Mouse (Mus musculus) layer of hippocampus, postnatal 25 days (tissue): Measurements from ENCODE around the gene Nckap5. TPM values are rescaled to one million over a fixed set of nuclear protein-coding genes. Genes with fewer than 3 reads are reported as not detected.

Source experiments
- DNase-seq, 2 experiments: peaks; one replicate each; pipeline ENCODE4 v3.0.0; 2022; ENCODE audit warnings: mixed read lengths in 2 of 2, low spot score in 1 of 2; ENCODE audit errors: extremely low spot score in 1 of 2
- total RNA-seq, 2 experiments: library from RNA; stranded (reverse); gene quantifications; 2 replicates each; pipeline ENCODE4 v1.2.3; 2021

The Nckap5 gene
- total RNA-seq, 2 experiments from 2014 or later, result 9.1 to 13.8 TPM

GRCm38 (mm10) chr1:126650806-126651205 is 179.8 kb downstream of the Nckap5 start:
- DNase-seq, result no peak

GRCm38 (mm10) chr1:126642751-126643150 is 187.8 kb downstream of the Nckap5 start:
- DNase-seq, result no peak

GRCm38 (mm10) chr1:126639463-126639862 is 191.1 kb downstream of the Nckap5 start:
- no peak for DNase-seq

DNA sequence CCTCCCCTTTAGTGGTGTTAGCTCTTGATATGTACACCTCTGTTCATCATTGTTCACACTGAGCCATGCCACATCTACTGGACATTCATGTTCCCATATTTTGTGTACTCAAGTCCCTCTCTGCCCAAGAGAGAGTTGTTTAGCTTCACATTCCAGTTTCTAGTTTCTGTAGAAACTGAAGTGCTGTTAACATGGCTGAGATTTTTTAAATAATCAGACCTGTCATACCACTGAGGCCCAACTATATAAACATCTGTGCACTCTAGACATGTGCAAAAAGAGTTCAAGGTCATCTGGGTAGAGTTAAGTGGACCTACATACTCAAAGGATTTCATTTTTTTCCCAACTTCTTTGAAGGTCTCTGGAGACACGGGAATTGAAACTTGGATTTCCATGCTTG is 193.1 kb downstream of the Nckap5 start:
- no peak for DNase-seq

DNA sequence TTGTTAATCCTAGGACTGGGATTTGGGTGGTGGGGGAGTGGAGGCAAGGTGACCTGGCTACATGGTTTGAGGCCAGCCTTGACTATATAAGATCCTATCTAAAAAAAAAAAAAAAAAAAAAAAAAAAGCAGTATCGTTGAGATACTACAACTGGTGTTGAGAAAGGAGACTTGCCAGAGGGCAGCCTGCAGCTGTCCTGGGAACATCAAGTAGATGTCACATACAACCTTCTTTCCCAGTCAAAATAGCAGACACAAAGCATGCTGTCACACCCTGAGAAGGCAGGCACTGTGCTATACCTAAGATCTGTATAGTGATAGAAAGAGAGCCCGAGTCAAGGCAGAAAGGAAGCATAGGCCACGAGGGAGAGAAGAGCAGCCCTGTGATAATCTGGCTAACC is 204.4 kb downstream of the Nckap5 start:
- DNase-seq, result no peak

DNA sequence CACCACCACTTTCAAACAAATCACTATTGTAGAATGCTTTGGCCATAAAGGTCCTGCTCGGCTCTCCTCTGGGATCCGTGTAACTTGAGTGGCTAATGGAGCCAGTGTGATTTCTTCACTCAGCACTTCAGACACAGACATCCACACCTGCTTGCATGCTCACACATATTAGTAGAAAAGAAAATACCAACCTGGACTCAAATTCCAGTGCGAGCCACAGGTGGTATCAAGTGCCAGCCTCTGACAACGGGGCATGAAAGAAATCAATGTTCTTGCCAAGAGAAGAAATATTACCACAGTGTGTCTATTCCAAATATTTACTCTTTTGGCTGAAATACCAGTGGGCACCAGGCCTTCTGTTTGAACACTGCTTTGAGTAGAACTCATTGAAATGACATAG is 208.6 kb downstream of the Nckap5 start:
- DNase-seq, result no peak

GRCm38 (mm10) chr1:126617464-126618041 is 213.0 kb downstream of the Nckap5 start:
- no peak for DNase-seq

DNA sequence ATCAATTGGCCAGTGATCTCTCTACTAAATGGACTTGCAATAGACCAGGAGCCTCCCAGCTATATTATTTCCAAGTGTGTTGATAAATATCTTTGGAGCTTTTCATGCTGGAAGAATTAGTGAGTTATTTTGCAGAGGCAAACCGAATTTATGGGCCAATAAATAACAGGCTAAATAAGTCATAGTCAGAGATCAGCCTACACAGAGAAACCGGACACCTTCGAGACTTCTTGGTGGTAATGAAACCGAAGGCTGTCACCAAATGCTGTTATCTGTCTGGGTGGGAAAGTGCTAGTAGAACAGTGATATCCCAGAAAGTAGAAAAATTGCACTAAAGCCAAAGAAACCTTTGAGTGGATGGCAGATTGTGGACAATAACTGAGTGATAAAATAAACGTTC is 213.6 kb downstream of the Nckap5 start:
- no peak for DNase-seq

GRCm38 (mm10) chr1:126612916-126613315 is 217.7 kb downstream of the Nckap5 start:
- DNase-seq, result no peak

GRCm38 (mm10) chr1:126608586-126608985 is 222.0 kb downstream of the Nckap5 start:
- no peak for DNase-seq

DNA sequence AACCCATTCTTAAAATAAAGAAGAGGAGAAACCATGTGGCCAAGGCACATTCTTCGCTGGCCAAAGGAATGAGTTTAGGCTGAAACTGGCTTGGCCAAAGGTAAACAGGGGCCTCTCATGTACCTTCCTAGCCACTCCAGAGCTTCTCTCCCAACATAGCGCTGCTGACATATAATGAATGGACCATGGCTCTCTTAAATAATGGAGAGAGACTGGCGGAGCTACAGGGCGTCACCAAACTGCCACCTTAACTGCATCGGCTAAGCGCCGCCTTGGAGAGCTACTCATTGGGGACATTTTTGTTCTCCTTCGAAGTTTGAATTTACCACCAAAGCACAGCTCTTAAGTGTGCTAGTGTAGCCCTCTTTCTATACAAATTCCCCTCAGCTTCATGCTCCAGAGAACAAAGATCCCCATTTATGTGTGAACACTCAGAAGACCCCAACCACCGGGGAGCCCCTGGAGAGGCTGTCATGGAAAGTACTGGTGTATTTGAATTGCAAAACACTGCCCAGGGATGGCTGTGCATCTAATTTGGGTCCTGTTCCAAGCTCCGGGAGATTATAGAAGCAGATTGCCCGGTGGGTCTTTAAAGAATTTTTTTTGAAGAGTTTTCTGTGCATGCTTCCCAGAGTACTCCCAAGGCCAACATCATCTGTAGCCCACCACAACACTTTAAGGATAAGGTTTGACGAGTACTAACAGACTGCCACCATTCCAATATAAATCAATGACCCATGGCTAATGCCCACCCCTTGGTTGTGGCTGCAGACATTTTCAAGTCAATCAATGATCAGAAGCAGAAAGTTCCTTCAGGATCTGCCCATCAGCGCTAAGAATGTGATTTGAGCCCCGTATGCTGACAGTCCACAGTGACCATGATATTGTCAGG is 224.2 kb downstream of the Nckap5 start:
- DNase-seq, result no peak

DNA sequence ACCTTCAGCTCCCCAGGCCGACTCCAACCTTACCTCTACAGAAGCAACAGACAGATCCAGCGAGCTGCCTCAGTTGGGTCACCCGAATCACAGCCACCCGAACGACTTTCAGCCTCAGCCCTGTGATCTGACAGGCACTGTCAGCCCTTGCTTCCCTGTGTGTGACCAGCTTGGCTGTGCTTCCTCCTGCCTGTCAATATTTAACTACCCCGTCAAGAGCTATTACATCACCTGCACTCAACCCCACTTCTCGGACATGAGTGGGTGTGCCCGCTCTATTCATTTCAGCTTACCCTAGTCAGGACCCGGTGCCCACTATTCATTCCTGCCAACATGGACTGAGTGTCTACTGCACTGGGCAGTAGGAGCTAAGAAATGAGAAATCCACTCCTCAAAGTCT is 226.0 kb downstream of the Nckap5 start:
- DNase-seq, result no peak

DNA sequence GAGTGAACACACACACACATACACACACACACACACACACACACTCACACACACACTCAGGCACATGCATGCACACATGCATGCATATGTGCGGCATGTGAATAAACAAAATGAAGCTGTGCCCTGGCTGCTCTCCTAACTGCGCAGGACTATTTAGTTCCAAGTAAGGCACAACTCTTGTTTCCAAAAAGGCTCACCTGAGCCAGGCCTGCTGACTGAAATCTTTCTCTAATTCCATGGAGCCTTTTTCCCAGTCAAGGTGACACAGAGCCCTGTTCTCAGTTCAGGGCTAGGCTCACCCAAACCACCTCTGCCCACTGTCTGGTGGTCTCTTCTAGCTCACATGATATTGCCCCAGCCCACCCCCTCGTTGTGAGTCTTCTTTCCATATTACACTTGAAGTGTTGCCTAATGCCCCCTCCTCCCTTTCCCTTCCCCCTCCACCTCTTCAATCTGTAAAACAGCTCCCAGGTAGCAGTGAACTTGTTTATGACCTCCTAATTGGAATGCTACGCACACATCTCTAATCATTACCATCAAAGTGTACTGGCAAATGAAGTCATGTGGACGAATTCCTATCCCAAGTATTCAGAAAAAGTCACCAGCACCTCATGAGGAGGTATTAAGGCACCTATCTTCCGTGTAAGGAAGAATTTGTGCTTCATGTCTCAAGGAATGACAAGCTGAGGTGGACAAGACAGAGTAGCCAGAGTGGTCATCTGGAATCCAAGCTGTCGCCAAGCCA is 226.7 kb downstream of the Nckap5 start:
- DNase-seq, result no peak

GRCm38 (mm10) chr1:126600596-126600995 is 230.0 kb downstream of the Nckap5 start:
- DNase-seq, result no peak

- DNase-seq, result no peak
These were observed 233.2 kb downstream of the Nckap5 start for GRCm38 (mm10) chr1:126597376-126597775.

GRCm38 (mm10) chr1:126594796-126595195 is 235.8 kb downstream of the Nckap5 start:
- no peak for DNase-seq

DNA sequence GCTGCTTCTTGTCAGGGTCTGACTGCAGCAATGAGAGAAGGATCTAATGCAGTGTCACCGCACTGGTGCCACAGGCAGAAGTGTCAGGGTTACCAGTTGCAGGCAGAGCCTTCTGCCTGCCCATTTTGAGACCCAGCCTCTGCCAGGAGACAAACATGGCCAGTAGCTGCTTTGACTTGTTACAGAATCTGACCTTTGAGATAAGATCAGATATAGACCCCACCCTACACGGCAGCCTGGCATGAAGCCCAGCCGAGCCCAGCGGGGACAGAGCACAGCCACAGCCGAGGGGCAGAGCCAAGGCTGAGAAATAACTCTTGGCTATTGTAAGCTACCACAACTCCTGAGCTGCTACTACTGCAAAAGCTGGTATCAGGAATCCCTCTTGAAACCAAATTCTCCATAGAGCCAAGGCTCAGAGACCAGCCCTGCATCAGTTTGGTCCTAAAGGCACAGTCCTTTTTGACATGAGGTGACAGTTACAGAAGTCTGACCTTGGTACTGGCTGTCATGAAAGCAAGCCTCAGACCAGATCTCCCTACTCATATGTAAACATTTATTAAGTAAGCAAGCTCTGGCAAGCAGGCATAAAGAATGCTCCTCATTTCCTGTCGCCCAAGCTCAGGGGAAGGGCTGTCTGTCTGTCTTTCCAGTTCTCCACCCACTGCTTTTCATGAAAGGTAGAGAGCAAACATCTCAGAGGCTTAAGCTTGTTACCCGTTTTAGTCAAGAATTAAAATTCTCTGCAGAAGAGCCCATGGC is 237.4 kb downstream of the Nckap5 start:
- no peak for DNase-seq

DNA sequence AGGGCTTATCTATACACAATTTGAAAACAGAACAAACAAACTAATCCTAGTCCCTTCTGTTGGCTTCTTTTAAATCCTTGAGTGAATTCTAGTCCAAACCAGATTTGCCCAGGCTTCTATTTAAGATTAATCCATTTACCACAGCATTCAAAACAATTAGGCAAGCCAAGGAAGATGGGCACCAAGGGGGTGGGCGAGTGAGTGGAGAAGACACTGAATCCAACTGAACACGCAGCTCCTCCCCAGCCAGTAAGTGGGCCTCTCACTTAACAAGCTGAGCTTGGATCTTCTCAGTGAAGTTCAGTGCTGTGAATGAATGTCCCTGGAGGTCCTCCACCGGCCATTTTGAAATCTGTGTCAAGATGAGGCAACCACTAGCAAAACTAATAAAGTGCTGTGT is 239.7 kb downstream of the Nckap5 start:
- DNase-seq, result no peak

DNA sequence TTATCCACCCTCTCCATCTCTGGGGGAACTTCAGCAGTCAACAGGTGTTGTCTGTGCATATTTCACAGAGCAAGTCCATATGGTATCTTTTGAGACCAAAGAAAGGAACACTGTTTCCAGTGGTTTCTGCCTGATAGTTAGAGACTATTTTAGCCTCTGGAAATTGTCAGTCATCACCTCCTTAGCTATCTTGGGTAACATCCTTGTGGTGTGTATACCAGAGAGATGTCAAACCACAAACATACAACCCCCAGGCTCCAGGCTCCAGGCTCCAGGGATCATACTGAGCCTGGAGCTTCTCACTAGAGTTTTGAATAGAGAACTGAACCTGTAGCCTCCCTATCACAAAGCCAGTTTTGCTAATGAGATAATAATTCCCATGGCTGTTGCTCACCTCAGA is 252.4 kb downstream of the Nckap5 start:
- DNase-seq, result no peak

- DNase-seq, result no peak
These were observed 256.3 kb downstream of the Nckap5 start for GRCm38 (mm10) chr1:126574295-126574694.

GRCm38 (mm10) chr1:126573714-126574113 is 256.9 kb downstream of the Nckap5 start:
- DNase-seq, result no peak
